Mouse (Mus musculus): ENCODE measurements at regions not wholly inside any gene's neighbourhood (a gene's known extent, or its start where the extent isn't known, plus 50 kb on each side); places are given as distances from the start of the nearest gene placed in this dataset.

GRCm38 (mm10) chr2:39420696-39421095, 194.4 kb upstream of the Ppp6c start:
- Histone ChIP-seq H3K9ac (ENCODE audit: low read length) (no peak overlapping the region), H3K4me2 (no peak overlapping the region), H3K4me3 (ENCODE audit: low read depth, low read length) (no peak overlapping the region), H3K4me1 (ENCODE audit: control insufficient read depth, insufficient read depth, low read length) (no peaks in the 10 kb centered on the region), H3K36me3 (ENCODE audit: control insufficient read depth, insufficient read depth, low read length) (no peaks in the 10 kb centered on the region), H3K27ac (ENCODE audit: low read depth, low read length) (no peak overlapping the region), H3K9me3 (ENCODE audit: control insufficient read depth, low read length) (no peaks in the 10 kb centered on the region), H3K27me3 (ENCODE audit: control insufficient read depth, insufficient read depth, low read length) (no peaks in the 10 kb centered on the region)
- ATAC-seq (ENCODE audit: low FRiP score) (no peak), DNase-seq (ENCODE audit: low spot score, missing footprints) (no peak)
- WGBS = 93% methylated on average over 25 of the region's 25 CpGs

- H3K4me1 ChIP-seq (ENCODE audit: control insufficient read depth, insufficient read depth, low read length) = no peaks in the 10 kb centered on the region
- no peak overlapping the region for H3K4me2 ChIP-seq
- DNase-seq (ENCODE audit: low spot score, missing footprints) (no peak), ATAC-seq (ENCODE audit: low FRiP score) (no peak)
- H3K9ac ChIP-seq (ENCODE audit: low read length) = no peak overlapping the region
- H3K36me3 ChIP-seq (ENCODE audit: control insufficient read depth, insufficient read depth, low read length) = no peaks in the 10 kb centered on the region
- no peak overlapping the region for H3K27ac ChIP-seq (ENCODE audit: low read depth, low read length)
- WGBS = 69% methylated on average over 2 of the region's 2 CpGs
- H3K9me3 ChIP-seq (ENCODE audit: control insufficient read depth, low read length) = no peaks in the 10 kb centered on the region
- H3K27me3 ChIP-seq (ENCODE audit: control insufficient read depth, insufficient read depth, low read length) = no peaks in the 10 kb centered on the region
- H3K4me3 ChIP-seq (ENCODE audit: low read depth, low read length) = no peak overlapping the region
These were observed 174.1 kb upstream of the Ppp6c start for GRCm38 (mm10) chr2:39400336-39400735.

DNA sequence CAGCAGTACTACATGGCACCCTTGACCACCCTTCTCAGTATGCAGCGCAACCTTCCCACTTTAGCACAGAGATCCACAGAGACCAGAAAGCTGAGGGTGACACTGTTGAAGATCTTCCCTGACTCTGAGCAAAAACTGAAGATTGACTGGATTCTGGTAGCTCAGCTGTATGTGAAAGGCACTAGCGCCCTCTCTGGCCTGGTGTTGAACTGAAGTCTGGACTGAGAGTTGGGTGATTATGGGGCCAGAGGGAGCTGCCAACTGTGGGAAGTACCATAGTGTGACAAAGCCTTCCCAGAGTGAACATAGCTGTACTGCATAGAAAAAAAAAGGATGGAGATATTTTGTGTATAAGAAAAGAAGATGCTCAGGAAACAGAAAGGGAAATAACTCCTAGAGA, 173.3 kb upstream of the Ppp6c start:
- no peaks in the 10 kb centered on the region for H3K36me3 ChIP-seq (ENCODE audit: control insufficient read depth, insufficient read depth, low read length)
- DNase-seq (ENCODE audit: low spot score, missing footprints) (no peak), ATAC-seq (ENCODE audit: low FRiP score) (no peak)
- WGBS = 71% methylated on average over 2 of the region's 2 CpGs
- H3K4me1 ChIP-seq (ENCODE audit: control insufficient read depth, insufficient read depth, low read length) = no peaks in the 10 kb centered on the region
- H3K4me2 ChIP-seq = no peak overlapping the region
- H3K27me3 ChIP-seq (ENCODE audit: control insufficient read depth, insufficient read depth, low read length) = no peaks in the 10 kb centered on the region
- no peak overlapping the region for H3K27ac ChIP-seq (ENCODE audit: low read depth, low read length)
- H3K9me3 ChIP-seq (ENCODE audit: control insufficient read depth, low read length) = no peaks in the 10 kb centered on the region
- no peak overlapping the region for H3K9ac ChIP-seq (ENCODE audit: low read length)
- no peak overlapping the region for H3K4me3 ChIP-seq (ENCODE audit: low read depth, low read length)

GRCm38 (mm10) chr2:39394643-39395042, 168.4 kb upstream of the Ppp6c start:
- WGBS = 64% methylated on average over 3 of the region's 3 CpGs
- Histone ChIP-seq H3K9ac (ENCODE audit: low read length) (no peak overlapping the region), H3K27me3 (ENCODE audit: control insufficient read depth, insufficient read depth, low read length) (no peaks in the 10 kb centered on the region), H3K4me1 (ENCODE audit: control insufficient read depth, insufficient read depth, low read length) (no peaks in the 10 kb centered on the region), H3K4me3 (ENCODE audit: low read depth, low read length) (no peak overlapping the region), H3K9me3 (ENCODE audit: control insufficient read depth, low read length) (no peaks in the 10 kb centered on the region), H3K36me3 (ENCODE audit: control insufficient read depth, insufficient read depth, low read length) (no peaks in the 10 kb centered on the region), H3K27ac (ENCODE audit: low read depth, low read length) (no peak overlapping the region), H3K4me2 (no peak overlapping the region)
- DNase-seq (ENCODE audit: low spot score, missing footprints) (no peak), ATAC-seq (ENCODE audit: low FRiP score) (no peak)

- Histone ChIP-seq H3K9ac (ENCODE audit: low read length) (no peak overlapping the region), H3K4me1 (ENCODE audit: control insufficient read depth, insufficient read depth, low read length) (no peaks in the 10 kb centered on the region), H3K27me3 (ENCODE audit: control insufficient read depth, insufficient read depth, low read length) (no peaks in the 10 kb centered on the region), H3K27ac (ENCODE audit: low read depth, low read length) (no peak overlapping the region), H3K36me3 (ENCODE audit: control insufficient read depth, insufficient read depth, low read length) (no peaks in the 10 kb centered on the region), H3K4me3 (ENCODE audit: low read depth, low read length) (no peak overlapping the region), H3K9me3 (ENCODE audit: control insufficient read depth, low read length) (no peaks in the 10 kb centered on the region), H3K4me2 (no peak overlapping the region)
- 90% methylated on average over 3 of the region's 3 CpGs for WGBS
- ATAC-seq (ENCODE audit: low FRiP score) (no peak), DNase-seq (ENCODE audit: low spot score, missing footprints) (no peak)
These were observed 151.0 kb upstream of the Ppp6c start for GRCm38 (mm10) chr2:39377264-39377663.

DNA sequence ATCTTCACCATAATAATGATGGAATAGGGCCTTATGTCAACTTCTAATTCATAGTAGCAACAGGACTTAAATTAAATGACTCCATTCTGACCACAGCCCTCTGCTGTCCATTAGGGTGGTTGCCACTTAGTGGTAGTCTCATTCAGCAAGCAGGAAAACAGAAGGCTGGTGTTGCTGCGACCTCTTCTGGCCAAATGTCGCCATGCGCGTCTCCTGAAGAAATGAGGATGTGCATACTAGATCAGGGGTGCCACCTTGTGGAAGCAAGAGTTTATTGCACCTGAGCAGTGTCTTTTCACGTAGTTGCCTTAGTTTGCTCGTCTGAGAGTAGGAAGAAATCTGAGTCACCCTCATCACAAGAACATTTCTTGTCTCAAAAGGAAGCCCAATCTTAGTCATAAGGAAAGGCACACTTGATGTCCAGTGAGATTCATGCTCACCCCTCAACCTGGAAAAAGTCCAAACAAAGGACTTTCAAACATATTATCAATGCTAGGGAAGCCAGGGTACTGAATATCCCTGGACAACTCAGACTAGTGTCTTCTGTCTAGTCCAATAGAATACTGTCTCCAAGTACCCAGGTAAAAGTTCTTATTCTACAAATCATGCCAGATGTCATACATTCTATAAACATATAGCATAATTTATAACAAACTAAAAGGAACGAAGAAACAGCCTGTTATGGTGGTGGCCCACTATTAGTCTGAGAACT, 147.0 kb upstream of the Ppp6c start:
- DNase-seq (ENCODE audit: low spot score, missing footprints) (peak; percentile 99), ATAC-seq (ENCODE audit: low FRiP score) (peak; percentile 96)
- Histone ChIP-seq H3K9me3 (ENCODE audit: control insufficient read depth, low read length) (no peaks in the 10 kb centered on the region), H3K36me3 (ENCODE audit: control insufficient read depth, insufficient read depth, low read length) (no peaks in the 10 kb centered on the region), H3K27ac (ENCODE audit: low read depth, low read length) (no peak overlapping the region), H3K27me3 (ENCODE audit: control insufficient read depth, insufficient read depth, low read length) (no peaks in the 10 kb centered on the region), H3K4me2 (no peak overlapping the region), H3K4me1 (ENCODE audit: control insufficient read depth, insufficient read depth, low read length) (no peaks in the 10 kb centered on the region), H3K4me3 (ENCODE audit: low read depth, low read length) (no peak overlapping the region), H3K9ac (ENCODE audit: low read length) (no peak overlapping the region)
- WGBS = 15% methylated on average over 7 of the region's 7 CpGs

DNA sequence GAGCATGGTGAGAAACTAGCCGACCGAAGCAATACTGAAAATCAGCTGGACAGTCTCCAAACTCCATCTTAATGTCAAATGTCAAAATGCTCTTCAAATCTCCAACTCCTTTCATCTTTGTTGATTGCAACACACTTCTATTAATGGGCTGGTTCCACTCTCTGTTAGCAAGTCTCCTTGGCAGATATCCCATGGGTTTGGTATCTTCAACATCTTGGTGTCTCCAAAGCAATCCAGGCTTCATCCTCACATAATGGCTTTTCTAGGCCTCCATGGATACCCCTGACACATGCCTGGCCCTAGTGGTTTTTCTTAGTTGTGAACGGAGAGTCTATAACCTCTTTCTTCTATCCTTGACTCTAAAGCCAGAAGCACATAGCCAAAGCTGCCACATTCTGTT, 118.0 kb upstream of the Ppp6c start:
- Histone ChIP-seq H3K9me3 (ENCODE audit: control insufficient read depth, low read length) (no peaks in the 10 kb centered on the region), H3K36me3 (ENCODE audit: control insufficient read depth, insufficient read depth, low read length) (no peaks in the 10 kb centered on the region), H3K4me1 (ENCODE audit: control insufficient read depth, insufficient read depth, low read length) (no peaks in the 10 kb centered on the region), H3K9ac (ENCODE audit: low read length) (no peak overlapping the region), H3K4me2 (no peak overlapping the region), H3K27ac (ENCODE audit: low read depth, low read length) (no peak overlapping the region), H3K27me3 (ENCODE audit: control insufficient read depth, insufficient read depth, low read length) (no peaks in the 10 kb centered on the region), H3K4me3 (ENCODE audit: low read depth, low read length) (no peak overlapping the region)
- no peak for ATAC-seq (ENCODE audit: low FRiP score)
- peak; percentile 60 for DNase-seq (ENCODE audit: low spot score, missing footprints)
- 93% methylated on average over 3 of the region's 3 CpGs for WGBS

- DNase-seq (ENCODE audit: low spot score, missing footprints) = peak; percentile 72
- WGBS = 69% methylated on average over 3 of the region's 3 CpGs
These were observed 114.2 kb upstream of the Ppp6c start for GRCm38 (mm10) chr2:39340406-39340805.

DNA sequence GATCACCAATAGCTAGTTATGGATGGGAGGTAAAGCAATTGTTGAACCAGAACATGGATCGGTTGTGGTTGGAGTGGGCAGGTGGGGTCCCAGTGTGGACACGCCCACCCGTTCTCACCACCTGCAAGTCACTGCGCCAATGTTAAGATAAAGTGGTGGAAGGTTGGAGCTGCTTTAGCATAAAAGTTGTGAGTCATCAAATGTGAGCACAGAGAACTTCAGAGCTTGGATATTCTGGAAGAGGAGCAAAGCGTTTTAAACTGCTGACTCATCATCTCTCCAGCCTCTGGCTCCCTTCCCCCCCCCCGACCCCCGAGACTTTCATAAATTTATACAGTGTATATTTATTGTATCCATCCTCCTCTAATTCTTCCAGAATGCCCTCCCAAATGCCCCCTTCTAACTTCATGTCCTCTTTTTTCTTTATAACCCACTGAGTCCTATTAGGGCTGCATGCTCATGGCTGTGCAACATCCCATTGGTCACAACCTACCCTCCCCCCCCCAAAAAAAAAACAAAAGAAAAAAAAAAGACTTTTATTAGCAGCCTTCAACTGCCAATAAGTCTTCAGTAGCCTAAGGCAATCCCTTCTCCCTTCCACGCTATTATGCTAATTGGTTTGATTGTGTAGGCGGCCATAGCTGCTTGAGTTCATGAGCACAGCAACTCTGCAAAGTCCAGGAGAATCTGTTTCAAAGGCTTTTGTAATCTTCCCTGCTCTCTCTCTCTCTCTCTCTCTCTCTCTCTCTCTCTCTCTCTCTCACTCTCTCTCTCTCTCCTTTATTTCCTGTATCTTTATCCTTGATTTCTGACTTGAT, 112.8 kb upstream of the Ppp6c start:
- DNase-seq (ENCODE audit: low spot score, missing footprints) = peak; percentile 79
- no peaks in the 10 kb centered on the region for H3K36me3 ChIP-seq (ENCODE audit: control insufficient read depth, insufficient read depth, low read length)
- no peaks in the 10 kb centered on the region for H3K27me3 ChIP-seq (ENCODE audit: control insufficient read depth, insufficient read depth, low read length)
- H3K4me2 ChIP-seq = no peak overlapping the region
- H3K4me3 ChIP-seq (ENCODE audit: low read depth, low read length) = no peak overlapping the region
- ATAC-seq (ENCODE audit: low FRiP score) = peak; percentile 64
- no peak overlapping the region for H3K9ac ChIP-seq (ENCODE audit: low read length)
- no peaks in the 10 kb centered on the region for H3K9me3 ChIP-seq (ENCODE audit: control insufficient read depth, low read length)
- 85% methylated on average over 9 of the region's 9 CpGs for WGBS
- H3K27ac ChIP-seq (ENCODE audit: low read depth, low read length) = no peak overlapping the region
- H3K4me1 ChIP-seq (ENCODE audit: control insufficient read depth, insufficient read depth, low read length) = no peaks in the 10 kb centered on the region

More at GRCm38 (mm10) chr2:39340406-39340805, 114.2 kb upstream of the Ppp6c start:
- H3K4me1 ChIP-seq (ENCODE audit: control insufficient read depth, insufficient read depth, low read length) = no peaks in the 10 kb centered on the region
- H3K9ac ChIP-seq (ENCODE audit: low read length) = no peak overlapping the region
- H3K27ac ChIP-seq (ENCODE audit: low read depth, low read length) = no peak overlapping the region
- H3K4me3 ChIP-seq (ENCODE audit: low read depth, low read length) = no peak overlapping the region
- ATAC-seq (ENCODE audit: low FRiP score) = no peak
- no peaks in the 10 kb centered on the region for H3K36me3 ChIP-seq (ENCODE audit: control insufficient read depth, insufficient read depth, low read length)
- H3K9me3 ChIP-seq (ENCODE audit: control insufficient read depth, low read length) = no peaks in the 10 kb centered on the region
- no peaks in the 10 kb centered on the region for H3K27me3 ChIP-seq (ENCODE audit: control insufficient read depth, insufficient read depth, low read length)
- no peak overlapping the region for H3K4me2 ChIP-seq

Data from midbrain, embryonic 11.5 days (tissue).